Mouse (Mus musculus): ENCODE data around the gene Atp5j. TPM values are rescaled to one million over a fixed set of nuclear protein-coding genes. Genes with fewer than 3 reads are reported as not detected.

Atp5j gene
- polyA plus RNA-seq, 2 experiments = 329 to 879 TPM

DNA sequence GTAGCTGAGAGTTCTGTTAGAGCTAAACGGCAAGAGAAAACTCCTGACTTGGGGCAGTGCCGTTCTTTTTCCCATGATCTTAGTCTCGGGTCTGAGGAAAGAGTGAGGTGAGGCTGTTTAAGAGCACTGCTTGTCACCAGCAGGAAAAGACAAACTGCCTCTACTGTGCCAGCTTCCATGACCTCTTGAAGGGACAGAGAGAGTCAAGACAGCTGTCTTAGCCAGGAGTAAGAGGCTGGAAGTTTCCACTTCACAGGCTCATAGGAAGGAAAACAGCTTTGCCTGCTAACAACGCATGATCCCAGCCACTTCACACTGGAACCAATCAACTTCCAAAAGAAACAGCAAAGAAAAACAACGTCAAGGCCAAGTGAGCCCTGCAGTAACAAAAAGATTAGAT, 3.7 kb downstream of the Atp5j start:
- Histone ChIP-seq H3K27ac (replicated peaks; ENCODE audit: low read depth, low read length) (no peak overlapping the region), H3K9me3 (ENCODE audit: control insufficient read depth, low read length) (no peaks in the 10 kb centered on the region), H3K4me3 (replicated peaks; ENCODE audit: low read length) (no peak overlapping the region), H3K9ac (ENCODE audit: low read depth, low read length, severe bottlenecking) (no peak overlapping the region), H3K36me3 (ENCODE audit: control insufficient read depth, insufficient read depth, low read length) (peaks cover 56% of the 10 kb centered on the region), H3K4me2 (replicated peaks; ENCODE audit: low read depth, low read length, severe bottlenecking) (no peak overlapping the region), H3K4me1 (ENCODE audit: control insufficient read depth, insufficient read depth, low read length) (peaks cover 4% of the 10 kb centered on the region; the same call in 1 of the 2 replicates), H3K27me3 (ENCODE audit: control insufficient read depth, insufficient read depth, low read length) (no peaks in the 10 kb centered on the region)
- 86% methylated on average over 5 of the region's 5 CpGs for WGBS
- ATAC-seq (ENCODE audit: low FRiP score, low read depth) (no peak), DNase-seq (ENCODE audit: low spot score) (no peak)
- no peak for TF ChIP-seq POLR2A (IDR thresholded peaks at IDR 0.05; ENCODE audit: borderline replicate concordance, extremely low read depth, insufficient read depth, insufficient read length)

GRCm38 (mm10) chr16:84825009-84825408, 10.4 kb downstream of the Atp5j start:
- Histone ChIP-seq H3K36me3 (ENCODE audit: control insufficient read depth, insufficient read depth, low read length) (peaks cover 69% of the 10 kb centered on the region), H3K4me2 (replicated peaks; ENCODE audit: low read depth, low read length, severe bottlenecking) (no peak overlapping the region), H3K9me3 (ENCODE audit: control insufficient read depth, low read length) (no peaks in the 10 kb centered on the region), H3K9ac (ENCODE audit: low read depth, low read length, severe bottlenecking) (no peak overlapping the region), H3K4me3 (replicated peaks; ENCODE audit: low read length) (no peak overlapping the region), H3K27ac (replicated peaks; ENCODE audit: low read depth, low read length) (no peak overlapping the region), H3K27me3 (ENCODE audit: control insufficient read depth, insufficient read depth, low read length) (no peaks in the 10 kb centered on the region), H3K4me1 (ENCODE audit: control insufficient read depth, insufficient read depth, low read length) (no peaks in the 10 kb centered on the region)
- DNase-seq (ENCODE audit: low spot score) (no peak), ATAC-seq (ENCODE audit: low FRiP score, low read depth) (no peak)
- TF ChIP-seq POLR2A (IDR thresholded peaks at IDR 0.05; ENCODE audit: borderline replicate concordance, extremely low read depth, insufficient read depth, insufficient read length) = no peak
- WGBS = 85% methylated on average over 6 of the region's 6 CpGs

DNA sequence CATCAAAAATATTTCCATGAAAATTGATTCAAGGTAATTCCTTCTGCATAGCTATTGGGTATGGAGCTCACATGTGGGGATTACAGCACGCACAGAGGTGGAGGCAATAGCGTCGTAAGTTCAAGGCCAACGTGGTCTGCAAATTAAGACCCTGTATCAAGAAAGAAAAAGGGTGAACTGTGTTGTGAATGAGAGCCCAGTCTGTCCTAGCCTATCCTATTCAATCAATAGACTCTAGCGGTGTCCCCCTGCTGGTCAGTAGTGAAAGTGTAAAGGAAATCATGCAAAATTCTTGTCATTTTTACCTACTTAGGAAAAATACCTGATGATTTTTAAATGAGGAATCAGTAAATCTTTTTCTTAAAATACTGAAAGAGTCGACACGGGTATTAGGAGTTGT, 18.0 kb downstream of the Atp5j start:
- H3K4me3 ChIP-seq (replicated peaks; ENCODE audit: low read length) = no peak overlapping the region
- H3K4me1 ChIP-seq (ENCODE audit: control insufficient read depth, insufficient read depth, low read length) = no peaks in the 10 kb centered on the region
- no peaks in the 10 kb centered on the region for H3K9me3 ChIP-seq (ENCODE audit: control insufficient read depth, low read length)
- H3K4me2 ChIP-seq (replicated peaks; ENCODE audit: low read depth, low read length, severe bottlenecking) = no peak overlapping the region
- H3K9ac ChIP-seq (ENCODE audit: low read depth, low read length, severe bottlenecking) = no peak overlapping the region
- no peak overlapping the region for H3K27ac ChIP-seq (replicated peaks; ENCODE audit: low read depth, low read length)
- ATAC-seq (ENCODE audit: low FRiP score, low read depth) (no peak), DNase-seq (ENCODE audit: low spot score) (peak; percentile 54)
- no peak for TF ChIP-seq POLR2A (IDR thresholded peaks at IDR 0.05; ENCODE audit: borderline replicate concordance, extremely low read depth, insufficient read depth, insufficient read length)
- 39% methylated on average over 7 of the region's 7 CpGs for WGBS
- H3K36me3 ChIP-seq (ENCODE audit: control insufficient read depth, insufficient read depth, low read length) = peaks cover 3% of the 10 kb centered on the region
- no peaks in the 10 kb centered on the region for H3K27me3 ChIP-seq (ENCODE audit: control insufficient read depth, insufficient read depth, low read length)

- no peaks in the 10 kb centered on the region for H3K27me3 ChIP-seq (ENCODE audit: control insufficient read depth, insufficient read depth, low read length)
- H3K9me3 ChIP-seq (ENCODE audit: control insufficient read depth, low read length) = no peaks in the 10 kb centered on the region
- no peak overlapping the region for H3K9ac ChIP-seq (ENCODE audit: low read depth, low read length, severe bottlenecking)
- H3K36me3 ChIP-seq (ENCODE audit: control insufficient read depth, insufficient read depth, low read length) = no peaks in the 10 kb centered on the region
- TF ChIP-seq POLR2A (IDR thresholded peaks at IDR 0.05; ENCODE audit: borderline replicate concordance, extremely low read depth, insufficient read depth, insufficient read length) = no peak
- 78% methylated on average over 8 of the region's 8 CpGs for WGBS
- no peak overlapping the region for H3K27ac ChIP-seq (replicated peaks; ENCODE audit: low read depth, low read length)
- no peak overlapping the region for H3K4me3 ChIP-seq (replicated peaks; ENCODE audit: low read length)
- no peaks in the 10 kb centered on the region for H3K4me1 ChIP-seq (ENCODE audit: control insufficient read depth, insufficient read depth, low read length)
- H3K4me2 ChIP-seq (replicated peaks; ENCODE audit: low read depth, low read length, severe bottlenecking) = no peak overlapping the region
- DNase-seq (ENCODE audit: low spot score) (no peak), ATAC-seq (ENCODE audit: low FRiP score, low read depth) (no peak)
These were observed 20.9 kb downstream of the Atp5j start for GRCm38 (mm10) chr16:84814511-84814910.

DNA sequence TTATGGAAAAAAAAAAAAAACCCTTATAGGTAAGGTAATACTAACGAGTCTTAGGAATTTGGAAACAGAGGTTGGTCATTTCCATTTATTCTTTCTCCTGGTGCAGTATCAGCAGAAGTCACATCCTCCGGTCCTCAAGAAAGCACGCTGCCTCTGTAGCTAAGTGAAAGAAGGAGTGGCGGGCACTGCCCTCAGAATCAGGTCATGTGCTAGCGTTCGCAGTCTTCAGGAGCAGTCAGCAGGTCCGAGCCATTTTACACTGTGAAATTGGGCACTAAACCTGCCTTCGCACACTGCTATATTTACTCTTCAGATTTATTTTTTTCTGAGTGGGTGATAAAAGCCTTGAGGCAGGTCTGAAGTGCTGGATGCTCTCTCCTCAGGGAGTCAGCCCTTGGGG, 21.6 kb downstream of the Atp5j start:
- Histone ChIP-seq H3K27ac (replicated peaks; ENCODE audit: low read depth, low read length) (no peak overlapping the region), H3K9ac (ENCODE audit: low read depth, low read length, severe bottlenecking) (no peak overlapping the region), H3K4me1 (ENCODE audit: control insufficient read depth, insufficient read depth, low read length) (no peaks in the 10 kb centered on the region), H3K4me3 (replicated peaks; ENCODE audit: low read length) (no peak overlapping the region), H3K4me2 (replicated peaks; ENCODE audit: low read depth, low read length, severe bottlenecking) (no peak overlapping the region), H3K27me3 (ENCODE audit: control insufficient read depth, insufficient read depth, low read length) (no peaks in the 10 kb centered on the region), H3K9me3 (ENCODE audit: control insufficient read depth, low read length) (no peaks in the 10 kb centered on the region), H3K36me3 (ENCODE audit: control insufficient read depth, insufficient read depth, low read length) (no peaks in the 10 kb centered on the region)
- TF ChIP-seq POLR2A (IDR thresholded peaks at IDR 0.05; ENCODE audit: borderline replicate concordance, extremely low read depth, insufficient read depth, insufficient read length) = no peak
- WGBS = 78% methylated on average over 8 of the region's 8 CpGs
- DNase-seq (ENCODE audit: low spot score) (no peak), ATAC-seq (ENCODE audit: low FRiP score, low read depth) (no peak)

- Histone ChIP-seq H3K9ac (ENCODE audit: low read depth, low read length, severe bottlenecking) (no peak overlapping the region), H3K36me3 (ENCODE audit: control insufficient read depth, insufficient read depth, low read length) (no peaks in the 10 kb centered on the region), H3K27me3 (ENCODE audit: control insufficient read depth, insufficient read depth, low read length) (no peaks in the 10 kb centered on the region), H3K4me3 (replicated peaks; ENCODE audit: low read length) (no peak overlapping the region), H3K27ac (replicated peaks; ENCODE audit: low read depth, low read length) (no peak overlapping the region), H3K4me1 (ENCODE audit: control insufficient read depth, insufficient read depth, low read length) (no peaks in the 10 kb centered on the region), H3K4me2 (replicated peaks; ENCODE audit: low read depth, low read length, severe bottlenecking) (no peak overlapping the region), H3K9me3 (ENCODE audit: control insufficient read depth, low read length) (no peaks in the 10 kb centered on the region)
- 88% methylated on average over 1 of the region's 1 CpGs for WGBS
- TF ChIP-seq POLR2A (IDR thresholded peaks at IDR 0.05; ENCODE audit: borderline replicate concordance, extremely low read depth, insufficient read depth, insufficient read length) = no peak
- DNase-seq (ENCODE audit: low spot score) = no peak
- ATAC-seq (ENCODE audit: low FRiP score, low read depth) = no peak
These were observed 25.2 kb downstream of the Atp5j start for GRCm38 (mm10) chr16:84810254-84810653.

All from limb, embryonic 14.5 days (tissue).